Mouse (Mus musculus) embryonic facial prominence, embryonic 10.5 days (tissue): ENCODE measurements around the gene Atpif1. TPM values are rescaled to one million over a fixed set of nuclear protein-coding genes. Genes with fewer than 3 reads are reported as not detected.

Experiments used
- DNase-seq: peaks from one replicate; pipeline ENCODE4 v3.0.0-alpha.2; 2017; ENCODE audit warnings: low spot score
- H3K27ac ChIP-seq: fragments of 300-500 bp; sonication (generic); replicated peaks from 2 replicates; pipeline ENCODE4 v1.5.1; 2016; ENCODE audit warnings: mild to moderate bottlenecking
- H3K27me3 ChIP-seq: fragments of 300-500 bp; sonication (generic); replicated peaks from 2 replicates; pipeline ENCODE4 v1.6.1; 2016; ENCODE audit warnings: low read depth, mild to moderate bottlenecking; ENCODE audit not compliant: poor library complexity, severe bottlenecking
- H3K36me3 ChIP-seq: fragments of 300-500 bp; sonication (generic); replicated peaks from 2 replicates; pipeline ENCODE4 v1.6.1; 2016; ENCODE audit warnings: mild to moderate bottlenecking, moderate library complexity
- H3K4me1 ChIP-seq: fragments of 300-500 bp; sonication (generic); 2 replicates; pipeline ENCODE4 v1.6.1; 2016
- H3K4me3 ChIP-seq: fragments of 300-500 bp; sonication (generic); 2 replicates; pipeline ENCODE4 v1.5.1; 2016; ENCODE audit warnings: mild to moderate bottlenecking, moderate library complexity
- H3K9me3 ChIP-seq: fragments of 300-500 bp; sonication (generic); 2 replicates; pipeline ENCODE4 v1.6.1; 2016; ENCODE audit warnings: mild to moderate bottlenecking
- WGBS: fragments of 180-500 bp; shearing (Covaris S2); methylation state at CpG from one replicate; pipeline ENCODE4 v1.1.7; 2016; 5-methylcytosine and 5-hydroxymethylcytosine counted together
- polyA plus RNA-seq: library from polyadenylated mRNA; unstranded; fragments of >200 nt; fragmentation: Nextera tagmentation; extraction: Ambion mirVana; gene quantifications from 2 replicates; pipeline ENCODE4 v1.2.1, GENCODE M21; 2016

Gene Atpif1
- polyA plus RNA-seq, 1 experiment from 2014 or later: 1,074 TPM

- Histone ChIP-seq H3K27me3 (no peaks in the 10 kb centered on the region), H3K4me3 (no peak overlapping the region), H3K27ac (no peak overlapping the region), H3K9me3 (no peaks in the 10 kb centered on the region), H3K36me3 (peaks cover 99% of the 10 kb centered on the region), H3K4me1 (no peaks in the 10 kb centered on the region)
- 51% methylated on average over 8 of the region's 8 CpGs for WGBS
- peak; percentile 65 for DNase-seq
Observed at GRCm38 (mm10) chr4:132545851-132546250, 12.4 kb upstream of the Atpif1 start.

- Histone ChIP-seq H3K4me3 (no peak overlapping the region), H3K27me3 (no peaks in the 10 kb centered on the region), H3K9me3 (no peaks in the 10 kb centered on the region), H3K36me3 (peaks cover 97% of the 10 kb centered on the region), H3K4me1 (peaks cover 1% of the 10 kb centered on the region; the same call in 1 of the 2 replicates), H3K27ac (no peak overlapping the region)
- WGBS: 61% methylated on average over 1 of the region's 1 CpGs
- no peak for DNase-seq
Observed at GRCm38 (mm10) chr4:132542724-132543123, 9.3 kb upstream of the Atpif1 start.

- no peak for DNase-seq
- no peak overlapping the region for H3K4me3 ChIP-seq
- peaks cover 14% of the 10 kb centered on the region for H3K4me1 ChIP-seq
- H3K27ac ChIP-seq: no peak overlapping the region
- H3K27me3 ChIP-seq: no peaks in the 10 kb centered on the region
- WGBS: 88% methylated on average over 4 of the region's 4 CpGs
- no peaks in the 10 kb centered on the region for H3K9me3 ChIP-seq
- H3K36me3 ChIP-seq: peaks cover 89% of the 10 kb centered on the region
Observed at GRCm38 (mm10) chr4:132541413-132541812, 8.0 kb upstream of the Atpif1 start.

- peaks cover 70% of the 10 kb centered on the region for H3K36me3 ChIP-seq
- 95% methylated on average over 5 of the region's 5 CpGs for WGBS
- no peaks in the 10 kb centered on the region for H3K9me3 ChIP-seq
- DNase-seq: no peak
- H3K27me3 ChIP-seq: no peaks in the 10 kb centered on the region
- no peak overlapping the region for H3K4me3 ChIP-seq
- peaks cover 23% of the 10 kb centered on the region for H3K4me1 ChIP-seq
- H3K27ac ChIP-seq: no peak overlapping the region
Observed at GRCm38 (mm10) chr4:132539481-132539880, 6.0 kb upstream of the Atpif1 start.

GRCm38 (mm10) chr4:132535406-132536121 is 2.1 kb upstream of the Atpif1 start, which contains the start of gene Dnajc8:
Gene Dnajc8, plus strand, starts transcription at chr4:132535550.
- H3K4me1 ChIP-seq: peaks cover 49% of the 10 kb centered on the region
- WGBS: under 1% methylated on average over 60 of the region's 60 CpGs
- peak; percentile 95 for DNase-seq
- peak within 1 kb of the TSS; percentile 96 for H3K27ac ChIP-seq
- H3K36me3 ChIP-seq: peaks cover 45% of the 10 kb centered on the region
- H3K27me3 ChIP-seq: no peaks in the 10 kb centered on the region
- no peaks in the 10 kb centered on the region for H3K9me3 ChIP-seq
- peak within 1 kb of the TSS; percentile 100 for H3K4me3 ChIP-seq

- WGBS: 42% methylated on average over 5 of the region's 5 CpGs
- H3K9me3 ChIP-seq: no peaks in the 10 kb centered on the region
- peak overlapping the region; percentile 97 for H3K27ac ChIP-seq
- peak overlapping the region; percentile 88 for H3K4me3 ChIP-seq
- DNase-seq: no peak
- no peaks in the 10 kb centered on the region for H3K27me3 ChIP-seq
- H3K36me3 ChIP-seq: peaks cover 38% of the 10 kb centered on the region
- H3K4me1 ChIP-seq: peaks cover 46% of the 10 kb centered on the region
Observed at GRCm38 (mm10) chr4:132532496-132532895, 963 bp downstream of the Atpif1 start.

DNA sequence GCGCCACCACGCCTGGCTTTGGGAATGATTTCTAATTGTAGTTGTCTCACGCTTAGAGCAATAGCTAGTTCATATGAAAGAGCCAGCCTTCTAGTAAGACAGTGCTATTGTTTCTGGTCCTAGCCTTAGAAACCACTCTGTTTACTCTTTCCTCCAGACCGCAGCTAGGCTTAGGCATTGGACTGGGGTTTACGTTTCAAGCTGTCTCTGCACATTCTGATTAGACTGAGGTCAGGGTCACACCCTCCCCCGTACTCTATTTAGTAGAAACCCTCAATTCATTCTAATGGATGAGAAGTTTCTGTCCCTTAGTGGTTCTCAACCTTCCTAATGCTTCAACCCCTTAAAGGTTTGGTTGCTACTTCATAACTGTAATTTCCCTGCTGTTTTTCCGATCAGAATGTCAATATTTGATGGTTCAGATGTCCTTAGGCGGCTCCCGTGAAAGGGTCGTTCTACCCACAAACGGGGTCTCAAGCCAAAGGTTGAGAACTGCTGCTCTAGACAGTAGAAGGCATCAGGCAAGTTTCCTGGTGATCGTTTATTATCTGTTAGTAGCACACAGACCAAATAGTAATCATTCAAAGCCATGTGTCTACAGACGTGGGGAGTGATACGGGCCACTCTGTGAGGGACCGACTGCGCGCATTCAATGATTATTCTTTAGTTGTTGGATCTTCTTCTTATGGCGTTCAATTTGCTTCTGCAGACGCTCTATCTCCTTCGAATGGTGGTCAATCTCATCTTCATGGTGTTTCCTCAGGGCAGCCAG is 3.2 kb downstream of the Atpif1 start:
- peaks cover 29% of the 10 kb centered on the region for H3K4me1 ChIP-seq
- DNase-seq: no peak
- H3K36me3 ChIP-seq: peaks cover 36% of the 10 kb centered on the region

GRCm38 (mm10) chr4:132529344-132529743 is 4.1 kb downstream of the Atpif1 start:
- Histone ChIP-seq H3K4me3 (no peak overlapping the region), H3K27ac (no peak overlapping the region), H3K9me3 (no peaks in the 10 kb centered on the region), H3K4me1 (peaks cover 32% of the 10 kb centered on the region), H3K36me3 (peaks cover 36% of the 10 kb centered on the region), H3K27me3 (no peaks in the 10 kb centered on the region)
- no peak for DNase-seq
- 87% methylated on average over 4 of the region's 4 CpGs for WGBS

More for the DNA sequence above, 3.2 kb downstream of the Atpif1 start:
- no peaks in the 10 kb centered on the region for H3K9me3 ChIP-seq
- WGBS: 95% methylated on average over 20 of the region's 20 CpGs
- H3K27ac ChIP-seq: no peak overlapping the region
- no peaks in the 10 kb centered on the region for H3K27me3 ChIP-seq
- H3K4me3 ChIP-seq: no peak overlapping the region

DNA sequence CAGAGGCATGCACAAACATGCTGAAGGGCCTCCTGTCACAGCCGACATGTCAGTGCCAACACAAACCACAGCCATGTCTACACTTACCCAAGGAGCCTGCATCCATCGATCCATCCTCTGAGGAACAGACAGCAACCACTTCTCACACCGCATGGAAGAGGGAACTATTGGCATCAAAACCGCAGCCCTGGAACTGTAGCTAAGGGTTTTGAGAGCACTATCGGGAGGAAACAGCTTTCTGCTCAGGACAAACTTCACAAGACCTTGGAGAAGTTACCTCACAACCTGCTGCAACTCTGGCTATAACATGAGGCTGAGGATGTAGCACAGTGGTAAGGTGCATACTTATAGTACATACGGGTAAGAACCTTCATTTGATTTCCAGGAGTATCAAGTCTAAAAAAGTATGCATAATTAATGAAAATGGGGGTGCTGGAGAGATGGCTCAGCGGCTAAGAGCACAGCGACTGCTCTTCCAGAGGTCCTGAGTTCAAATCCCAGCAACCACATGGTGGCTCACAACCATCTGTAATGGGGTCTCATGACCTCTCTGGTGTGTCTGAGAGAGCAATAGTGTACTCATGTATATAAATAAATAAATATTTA is 5.4 kb downstream of the Atpif1 start:
- no peak for DNase-seq
- 93% methylated on average over 8 of the region's 8 CpGs for WGBS
- no peaks in the 10 kb centered on the region for H3K27me3 ChIP-seq

GRCm38 (mm10) chr4:132526678-132527077 is 6.8 kb downstream of the Atpif1 start:
- H3K4me1 ChIP-seq: peaks cover 14% of the 10 kb centered on the region
- H3K9me3 ChIP-seq: no peaks in the 10 kb centered on the region
- DNase-seq: no peak
- H3K4me3 ChIP-seq: no peak overlapping the region
- H3K27ac ChIP-seq: no peak overlapping the region
- H3K36me3 ChIP-seq: peaks cover 33% of the 10 kb centered on the region
- 55% methylated on average over 2 of the region's 2 CpGs for WGBS
- no peaks in the 10 kb centered on the region for H3K27me3 ChIP-seq

More for the DNA sequence above, 5.4 kb downstream of the Atpif1 start:
- Histone ChIP-seq H3K9me3 (no peaks in the 10 kb centered on the region), H3K36me3 (peaks cover 36% of the 10 kb centered on the region), H3K27ac (no peak overlapping the region), H3K4me3 (no peak overlapping the region), H3K4me1 (peaks cover 27% of the 10 kb centered on the region)

DNA sequence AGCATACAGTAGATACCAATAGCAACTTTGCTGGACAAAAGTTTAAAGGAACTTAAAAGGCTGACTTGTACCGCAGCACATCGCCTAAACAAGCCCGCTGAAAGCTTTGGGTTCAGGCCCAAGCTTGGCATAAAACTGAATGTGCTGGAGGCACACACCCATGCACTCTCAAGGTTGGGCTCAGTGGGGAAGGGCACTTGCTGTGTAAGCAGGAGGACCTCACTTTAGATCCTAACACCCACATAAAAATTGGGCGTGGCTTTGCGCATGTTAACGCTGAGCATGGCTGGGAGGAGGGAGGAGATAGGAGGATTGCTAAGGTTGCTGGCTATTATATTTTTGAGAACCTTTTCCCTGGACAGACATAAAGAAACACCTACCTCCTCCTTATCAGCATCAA is 8.7 kb downstream of the Atpif1 start:
- 53% methylated on average over 6 of the region's 6 CpGs for WGBS
- H3K9me3 ChIP-seq: no peaks in the 10 kb centered on the region
- DNase-seq: no peak
- H3K4me1 ChIP-seq: peaks cover 11% of the 10 kb centered on the region
- no peak overlapping the region for H3K4me3 ChIP-seq
- peaks cover 15% of the 10 kb centered on the region for H3K36me3 ChIP-seq
- H3K27me3 ChIP-seq: no peaks in the 10 kb centered on the region
- H3K27ac ChIP-seq: peak overlapping the region; percentile 44

GRCm38 (mm10) chr4:132524321-132524741 is 9.1 kb downstream of the Atpif1 start:
- Histone ChIP-seq H3K36me3 (peaks cover 10% of the 10 kb centered on the region), H3K27me3 (no peaks in the 10 kb centered on the region), H3K4me1 (peaks cover 11% of the 10 kb centered on the region), H3K4me3 (no peak overlapping the region), H3K27ac (peak overlapping the region; percentile 44), H3K9me3 (no peaks in the 10 kb centered on the region)
- 20% methylated on average over 11 of the region's 11 CpGs for WGBS
- DNase-seq: peak; percentile 31
